Mouse (Mus musculus) heart, postnatal 10 days (tissue): ENCODE results near the gene Shank3. TPM values are rescaled to one million over a fixed set of nuclear protein-coding genes. Genes with fewer than 3 reads are reported as not detected.
A peak's percentile ranks its signal among the peaks of the same experiment; 100 is the strongest.

Experiments
- DNase-seq, 2 experiments: peaks; one replicate each; pipeline ENCODE4 v3.0.0; 2021
- intact Hi-C: fragments of 180-260 bp; cut with DNase I; formaldehyde crosslinking; loops from one replicate; pipeline ENCODE4 v1.15.1; 2025
- total RNA-seq, 2 experiments: library from RNA; stranded (reverse); gene quantifications; 2 replicates each; pipeline ENCODE4 v1.2.3; 2021

Shank3 gene
- total RNA-seq, 2 experiments from 2014 or later = 82.6 to 86.1 TPM

- no peak for DNase-seq
- intact Hi-C loops = no loop called here
Observed at GRCm38 (mm10) chr15:89522566-89523282, 23.3 kb downstream of the Shank3 start.

- DNase-seq = no peak
- intact Hi-C loops = no loop called here
Observed at GRCm38 (mm10) chr15:89523283-89523832, 23.9 kb downstream of the Shank3 start.

GRCm38 (mm10) chr15:89524001-89524571, 24.7 kb downstream of the Shank3 start:
- DNase-seq = no peak
- intact Hi-C loops = no loop called here

- no peak for DNase-seq
- intact Hi-C loops = loop anchor here (5.0 kb wide), 1 partner anchor 148 kb away; the partner anchor contains the start of genes Odf3b and Tymp
Observed at GRCm38 (mm10) chr15:89524611-89525415, 25.4 kb downstream of the Shank3 start.

GRCm38 (mm10) chr15:89525464-89525863, 26.0 kb downstream of the Shank3 start:
- no peak for DNase-seq
- intact Hi-C loops = loop anchor here (5.0 kb wide), 1 partner anchor 148 kb away; the partner anchor contains the start of genes Odf3b and Tymp

GRCm38 (mm10) chr15:89525896-89526295, 26.5 kb downstream of the Shank3 start:
- no peak for DNase-seq
- intact Hi-C loops = loop anchor here (5.0 kb wide), 1 partner anchor 149 kb away; the partner anchor contains the start of genes Odf3b and Tymp

GRCm38 (mm10) chr15:89526776-89527325, 27.4 kb downstream of the Shank3 start:
- no peak for DNase-seq
- intact Hi-C loops = loop anchor here (5.0 kb wide), 1 partner anchor 150 kb away; the partner anchor contains the start of genes Odf3b and Tymp

- DNase-seq = no peak
- intact Hi-C loops = loop anchor here (5.0 kb wide), 1 partner anchor 150 kb away; the partner anchor contains the start of genes Odf3b and Tymp
Observed at GRCm38 (mm10) chr15:89527466-89527865, 28.0 kb downstream of the Shank3 start.

- intact Hi-C loops = loop anchor here (5.0 kb wide), 1 partner anchor 151 kb away; the partner anchor contains the start of genes Odf3b and Tymp
- no peak for DNase-seq
Observed at GRCm38 (mm10) chr15:89528201-89528850, 28.9 kb downstream of the Shank3 start.

GRCm38 (mm10) chr15:89528923-89529322, 29.5 kb downstream of the Shank3 start:
- intact Hi-C loops = loop anchor here (5.0 kb wide), 1 partner anchor 152 kb away; the partner anchor contains the start of genes Odf3b and Tymp
- DNase-seq = no peak

GRCm38 (mm10) chr15:89530336-89530735, 30.9 kb downstream of the Shank3 start:
- DNase-seq = peak; percentile 60 to 79
- intact Hi-C loops = loop anchor here (1.0 kb wide), 1 partner anchor 67 kb away; no protein-coding TSS in a partner anchor

GRCm38 (mm10) chr15:89531399-89531798, 32.0 kb downstream of the Shank3 start:
- no peak for DNase-seq
- intact Hi-C loops = no loop called here

- no peak for DNase-seq
- intact Hi-C loops = no loop called here
Observed at GRCm38 (mm10) chr15:89532026-89532923, 32.9 kb downstream of the Shank3 start.

GRCm38 (mm10) chr15:89532924-89533842, 33.8 kb downstream of the Shank3 start:
- no peak for DNase-seq
- intact Hi-C loops = no loop called here

GRCm38 (mm10) chr15:89533843-89534207, 34.4 kb downstream of the Shank3 start:
- intact Hi-C loops = no loop called here
- no peak for DNase-seq

- intact Hi-C loops = no loop called here
- DNase-seq = no peak
Observed at GRCm38 (mm10) chr15:89544171-89544570, 44.7 kb downstream of the Shank3 start.

GRCm38 (mm10) chr15:89547321-89547720, 47.9 kb downstream of the Shank3 start:
- DNase-seq = no peak
- intact Hi-C loops = no loop called here
